Mouse (Mus musculus): ENCODE measurements around the gene Cdh4. TPM values are rescaled to one million over a fixed set of nuclear protein-coding genes. Genes with fewer than 3 reads are reported as not detected.

The Cdh4 gene
- polyA plus RNA-seq, 1 experiment from 2014 or later: 17.0 TPM

DNA sequence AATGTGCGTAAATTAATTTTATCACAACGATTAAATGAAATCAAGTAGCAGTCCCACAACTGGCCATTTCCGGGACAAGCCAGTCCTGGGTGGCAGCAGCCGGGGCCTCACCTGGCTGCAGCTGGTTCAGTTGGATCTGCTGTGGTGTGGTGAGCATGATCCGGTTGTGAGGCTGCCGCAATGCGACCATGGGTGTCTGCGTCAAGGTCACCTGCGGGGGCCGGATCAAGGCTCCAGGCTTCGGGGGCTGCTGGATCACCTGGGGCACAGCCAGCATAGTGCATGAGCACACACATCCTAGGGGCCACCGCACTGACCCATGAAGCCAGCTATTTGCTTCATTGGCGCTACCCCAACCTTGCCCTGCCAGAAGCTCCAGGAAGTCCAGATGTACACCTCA lies 486.9 kb downstream of the Cdh4 start:
- Histone ChIP-seq H3K27me3 (ENCODE audit: poor library complexity, severe bottlenecking) (no peaks in the 10 kb centered on the region), H3K9me3 (no peaks in the 10 kb centered on the region), H3K4me3 (no peak overlapping the region), H3K27ac (no peak overlapping the region), H3K36me3 (replicated peaks) (peaks cover 98% of the 10 kb centered on the region), H3K4me1 (peaks cover 4% of the 10 kb centered on the region; the same call in 1 of the 2 replicates)
- WGBS: 94% methylated on average over 13 of the region's 13 CpGs
- DNase-seq (ENCODE audit: extremely low spot score, low spot score): no peak

GRCm38 (mm10) chr2:179931741-179932140 lies 489.5 kb downstream of the Cdh4 start:
- no peak for DNase-seq (ENCODE audit: extremely low spot score, low spot score)
- Histone ChIP-seq H3K4me1 (peaks cover 7% of the 10 kb centered on the region; the same call in 1 of the 2 replicates), H3K4me3 (no peak overlapping the region), H3K36me3 (replicated peaks) (peaks cover 94% of the 10 kb centered on the region), H3K27ac (no peak overlapping the region), H3K27me3 (ENCODE audit: poor library complexity, severe bottlenecking) (no peaks in the 10 kb centered on the region), H3K9me3 (no peaks in the 10 kb centered on the region)
- WGBS: 93% methylated on average over 16 of the region's 16 CpGs

DNA sequence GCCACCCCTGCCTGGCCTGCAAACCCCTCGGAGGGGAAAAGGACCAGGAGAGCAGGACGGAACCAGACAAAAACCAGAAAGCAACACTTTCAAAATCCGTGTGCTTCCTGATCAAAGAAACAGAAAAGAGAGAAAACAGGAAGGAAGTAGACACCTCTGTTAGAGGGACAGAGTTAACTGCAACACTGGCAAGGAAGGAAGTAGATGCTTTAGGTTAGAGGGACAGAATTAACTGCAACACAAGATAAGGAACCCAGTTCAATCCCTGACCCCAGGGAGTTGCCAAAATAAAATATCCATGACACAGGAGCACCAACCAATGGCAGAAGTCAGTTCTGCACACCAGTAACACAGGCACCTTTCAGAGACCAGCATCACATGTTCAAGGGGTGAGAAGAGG lies 491.9 kb downstream of the Cdh4 start:
- Histone ChIP-seq H3K27ac (0 out of 2 replicates have a peak overlapping the region, but pooled peaks have one; percentile 20), H3K4me3 (no peak overlapping the region), H3K27me3 (ENCODE audit: poor library complexity, severe bottlenecking) (no peaks in the 10 kb centered on the region), H3K36me3 (replicated peaks) (peaks cover 83% of the 10 kb centered on the region), H3K4me1 (peaks cover 12% of the 10 kb centered on the region; the same call in 1 of the 2 replicates), H3K9me3 (no peaks in the 10 kb centered on the region)
- no peak for DNase-seq (ENCODE audit: extremely low spot score, low spot score)
- WGBS: 82% methylated on average over 3 of the region's 3 CpGs

GRCm38 (mm10) chr2:179937091-179937490 lies 494.9 kb downstream of the Cdh4 start:
- H3K4me1 ChIP-seq: peaks cover 18% of the 10 kb centered on the region
- no peak overlapping the region for H3K4me3 ChIP-seq
- peaks cover 53% of the 10 kb centered on the region for H3K36me3 ChIP-seq (replicated peaks)
- 86% methylated on average over 4 of the region's 4 CpGs for WGBS
- H3K9me3 ChIP-seq: no peaks in the 10 kb centered on the region
- DNase-seq (ENCODE audit: extremely low spot score, low spot score): no peak
- no peak overlapping the region for H3K27ac ChIP-seq
- H3K27me3 ChIP-seq (ENCODE audit: poor library complexity, severe bottlenecking): no peaks in the 10 kb centered on the region

- WGBS: 92% methylated on average over 1 of the region's 1 CpGs
- H3K4me1 ChIP-seq: peaks cover 41% of the 10 kb centered on the region
- DNase-seq (ENCODE audit: extremely low spot score, low spot score): no peak
Measured at GRCm38 (mm10) chr2:179941696-179942095, 499.5 kb downstream of the Cdh4 start.

DNA sequence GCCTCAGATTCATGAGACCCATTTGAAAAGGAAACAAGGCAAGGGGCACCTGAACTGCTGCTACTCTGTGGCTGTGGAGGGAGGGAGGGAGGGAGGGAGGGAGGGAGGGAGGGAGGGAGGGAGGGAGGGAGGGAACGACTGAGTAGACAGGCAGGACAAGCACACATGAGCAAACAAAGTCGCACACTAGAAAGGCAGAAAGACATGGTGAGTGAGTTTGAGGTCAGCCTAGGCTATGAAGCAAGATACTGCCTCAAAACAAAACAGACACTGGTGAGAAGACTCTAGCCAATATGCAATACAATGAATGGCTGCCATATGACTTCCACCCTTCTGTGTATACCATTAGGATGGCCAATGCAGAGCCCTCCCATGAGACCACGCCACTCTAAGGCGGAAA lies 502.8 kb downstream of the Cdh4 start:
- no peak for DNase-seq (ENCODE audit: extremely low spot score, low spot score)
- 55% methylated on average over 4 of the region's 4 CpGs for WGBS

More at GRCm38 (mm10) chr2:179941696-179942095, 499.5 kb downstream of the Cdh4 start:
- Histone ChIP-seq H3K27me3 (ENCODE audit: poor library complexity, severe bottlenecking) (no peaks in the 10 kb centered on the region), H3K36me3 (replicated peaks) (peaks cover 10% of the 10 kb centered on the region), H3K27ac (no peak overlapping the region), H3K9me3 (no peaks in the 10 kb centered on the region), H3K4me3 (no peak overlapping the region)

GRCm38 (mm10) chr2:179946496-179946895 lies 504.3 kb downstream of the Cdh4 start:
- 91% methylated on average over 6 of the region's 6 CpGs for WGBS

More for the DNA sequence above, 502.8 kb downstream of the Cdh4 start:
- Histone ChIP-seq H3K9me3 (no peaks in the 10 kb centered on the region), H3K4me3 (no peak overlapping the region), H3K4me1 (peaks cover 46% of the 10 kb centered on the region), H3K36me3 (replicated peaks) (no peaks in the 10 kb centered on the region), H3K27ac (no peak overlapping the region), H3K27me3 (ENCODE audit: poor library complexity, severe bottlenecking) (no peaks in the 10 kb centered on the region)

GRCm38 (mm10) chr2:179947607-179948006 lies 505.4 kb downstream of the Cdh4 start:
- Histone ChIP-seq H3K27me3 (ENCODE audit: poor library complexity, severe bottlenecking) (no peaks in the 10 kb centered on the region), H3K27ac (no peak overlapping the region), H3K9me3 (no peaks in the 10 kb centered on the region), H3K4me1 (peaks cover 57% of the 10 kb centered on the region), H3K4me3 (no peak overlapping the region), H3K36me3 (replicated peaks) (no peaks in the 10 kb centered on the region)
- no peak for DNase-seq (ENCODE audit: extremely low spot score, low spot score)
- WGBS: 75% methylated on average over 5 of the region's 5 CpGs

More at GRCm38 (mm10) chr2:179946496-179946895, 504.3 kb downstream of the Cdh4 start:
- Histone ChIP-seq H3K27me3 (ENCODE audit: poor library complexity, severe bottlenecking) (no peaks in the 10 kb centered on the region), H3K4me3 (no peak overlapping the region), H3K27ac (no peak overlapping the region), H3K9me3 (no peaks in the 10 kb centered on the region), H3K36me3 (replicated peaks) (no peaks in the 10 kb centered on the region), H3K4me1 (peaks cover 50% of the 10 kb centered on the region)
- no peak for DNase-seq (ENCODE audit: extremely low spot score, low spot score)

DNA sequence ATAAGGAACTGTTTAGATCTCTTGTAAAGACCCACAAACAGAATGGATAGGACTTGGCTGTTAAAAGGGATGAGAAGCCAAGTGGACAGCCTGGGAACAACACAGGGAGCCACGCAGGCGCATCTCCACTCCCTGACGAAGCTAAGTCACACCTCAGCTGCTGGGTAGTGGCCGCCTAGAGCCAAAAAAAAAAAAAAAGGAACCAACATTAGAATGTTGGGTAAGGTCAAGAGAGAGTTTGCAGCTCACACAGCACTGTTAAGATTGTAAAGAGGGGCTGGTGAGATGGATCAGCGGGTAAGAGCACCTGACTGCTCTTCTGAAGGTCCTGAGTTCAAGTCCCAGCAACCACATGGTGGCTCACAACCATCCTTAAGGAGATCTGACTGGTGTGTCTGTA lies 506.6 kb downstream of the Cdh4 start:
- Histone ChIP-seq H3K27me3 (ENCODE audit: poor library complexity, severe bottlenecking) (no peaks in the 10 kb centered on the region), H3K27ac (no peak overlapping the region), H3K4me1 (peaks cover 51% of the 10 kb centered on the region), H3K4me3 (no peak overlapping the region), H3K9me3 (no peaks in the 10 kb centered on the region), H3K36me3 (replicated peaks) (no peaks in the 10 kb centered on the region)
- 90% methylated on average over 5 of the region's 5 CpGs for WGBS
- no peak for DNase-seq (ENCODE audit: extremely low spot score, low spot score)

Data from forebrain, embryonic 10.5 days (tissue).